In the genomic region with DNA sequence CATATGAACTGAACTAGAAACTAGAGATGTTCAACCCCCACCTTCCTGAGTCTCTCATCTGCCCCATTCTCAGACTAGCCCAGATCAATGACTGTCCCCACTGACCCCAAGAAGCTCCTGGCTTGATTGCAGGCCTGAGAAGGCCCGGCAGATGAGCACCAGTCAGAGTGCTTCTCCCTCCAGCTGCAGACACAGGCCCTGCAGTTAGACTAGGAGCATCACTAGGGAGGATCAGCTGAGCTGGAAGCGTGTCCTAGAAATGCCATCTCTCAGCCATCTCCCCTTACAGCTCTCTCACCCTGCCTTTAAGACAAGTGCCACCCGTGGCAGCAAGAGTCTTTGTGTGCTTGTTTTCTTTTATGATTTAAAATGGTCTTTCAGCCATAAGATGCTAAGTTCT, we compare ENCODE assay signal across 29 mouse cellular contexts.
A peak's percentile ranks its signal among the peaks of the same experiment; 100 is the strongest.
DNase-seq lines count a peak whose midpoint lies in the region; ATAC-seq and TF ChIP-seq lines count a peak whose summit lies in the region.
"Had no signal": no experiment of that assay in that cellular context is flagged by ENCODE, and none has a peak within 500 bp of the region (broad histone marks: within the 10 kb centered on the region; RNA-seq: fewer than 3 reads in every experiment).

No protein-coding gene starts in this region.

- no peak overlapping the region for H3K4me2 ChIP-seq in midbrain, postnatal 0 days (ENCODE audit: low read depth, low read length, poor library complexity, severe bottlenecking)
- H3K4me2 ChIP-seq in midbrain, embryonic 14.5 days (ENCODE audit: low read length), result no peak overlapping the region
- H3K4me2 ChIP-seq: embryonic facial prominence, embryonic 13.5 days; embryonic facial prominence, embryonic 15.5 days; forebrain, embryonic 12.5 days had no signal

- no peaks in the 10 kb centered on the region for H3K36me3 ChIP-seq in midbrain, postnatal 0 days (ENCODE audit: insufficient read depth, low read length)
- H3K36me3 ChIP-seq in midbrain, embryonic 14.5 days (ENCODE audit: control insufficient read depth, insufficient read depth, low read length), result no peaks in the 10 kb centered on the region
- H3K36me3 ChIP-seq: embryonic facial prominence, embryonic 13.5 days; embryonic facial prominence, embryonic 15.5 days; forebrain, embryonic 10.5 days; forebrain, embryonic 12.5 days; G1E had no signal

- no peak overlapping the region for H3K4me3 ChIP-seq in midbrain, postnatal 0 days (ENCODE audit: low read depth, low read length)
- no peak overlapping the region for H3K4me3 ChIP-seq in midbrain, embryonic 14.5 days (replicated peaks; ENCODE audit: low read depth, low read length)
- H3K4me3 ChIP-seq: embryonic facial prominence, embryonic 13.5 days; embryonic facial prominence, embryonic 15.5 days; erythroblast, embryonic 14.5 days; forebrain, embryonic 10.5 days; forebrain, embryonic 12.5 days had no signal

- no peaks in the 10 kb centered on the region for H3K9me3 ChIP-seq in midbrain, postnatal 0 days (ENCODE audit: low read length)
- no peaks in the 10 kb centered on the region for H3K9me3 ChIP-seq in midbrain, embryonic 14.5 days (ENCODE audit: control insufficient read depth, low read length)
- H3K9me3 ChIP-seq: embryonic facial prominence, embryonic 13.5 days; embryonic facial prominence, embryonic 15.5 days; forebrain, embryonic 10.5 days; forebrain, embryonic 12.5 days; G1E had no signal

- no peak for DNase-seq in frontal cortex, postnatal 10 days (ENCODE audit: low spot score in 2 of 2)
- DNase-seq in midbrain, postnatal 0 days (ENCODE audit: low spot score), result peak; percentile 14
- no peak for DNase-seq in midbrain, embryonic 14.5 days
- DNase-seq in retina, postnatal 1 day, result peak; percentile 54
- no peak for DNase-seq in layer of hippocampus, postnatal 14 days (ENCODE audit: low spot score in 2 of 2)
- DNase-seq: adrenal gland, adult 8-10 months; adrenal gland, postnatal 14 days; adrenal gland, postnatal 36 days; B cell, adult 2 months; cerebellum, adult 11 months; cerebellum, adult 18-20 months; cerebellum, adult 8-10 months; cerebellum, adult 9-11 months; cerebellum, postnatal 14 days; cerebellum, postnatal 36 days; embryo, embryonic 11 days had no signal

- TF ChIP-seq CTCF in midbrain, postnatal 0 days (IDR thresholded peaks at IDR 0.05), result peak; percentile 27

- H3K9ac ChIP-seq in midbrain, postnatal 0 days (replicated peaks; ENCODE audit: low read length, poor library complexity, severe bottlenecking), result no peak overlapping the region
- no peak overlapping the region for H3K9ac ChIP-seq in midbrain, embryonic 14.5 days (replicated peaks; ENCODE audit: low read length)
- H3K9ac ChIP-seq: embryonic facial prominence, embryonic 13.5 days; embryonic facial prominence, embryonic 15.5 days; forebrain, embryonic 12.5 days had no signal

- no peaks in the 10 kb centered on the region for H3K27me3 ChIP-seq in midbrain, postnatal 0 days (ENCODE audit: insufficient read depth, low read length)
- H3K27me3 ChIP-seq in midbrain, embryonic 14.5 days (ENCODE audit: control insufficient read depth, insufficient read depth, low read length), result no peaks in the 10 kb centered on the region
- H3K27me3 ChIP-seq: CH12.LX; embryonic facial prominence, embryonic 13.5 days; embryonic facial prominence, embryonic 15.5 days; forebrain, embryonic 12.5 days; Patski had no signal

- H3K4me1 ChIP-seq in midbrain, postnatal 0 days (ENCODE audit: insufficient read depth, low read length), result peaks cover 4% of the 10 kb centered on the region; the same call in 1 of the 2 replicates
- H3K4me1 ChIP-seq in midbrain, embryonic 14.5 days (ENCODE audit: control insufficient read depth, insufficient read depth, low read length), result no peaks in the 10 kb centered on the region
- H3K4me1 ChIP-seq: forebrain, embryonic 12.5 days had no signal

- WGBS in midbrain, postnatal 0 days, result 58% methylated on average over 3 of the region's 3 CpGs
- 63% methylated on average over 3 of the region's 3 CpGs for WGBS in midbrain, embryonic 14.5 days

- H3K27ac ChIP-seq in midbrain, postnatal 0 days (ENCODE audit: low read depth, low read length), result no peak overlapping the region
- H3K27ac ChIP-seq in midbrain, embryonic 14.5 days (replicated peaks; ENCODE audit: low read depth, low read length), result no peak overlapping the region
- H3K27ac ChIP-seq: embryonic facial prominence, embryonic 13.5 days; forebrain, embryonic 10.5 days; forebrain, embryonic 12.5 days had no signal

- peak; percentile 61 for ATAC-seq in frontal cortex, adult (ENCODE audit: low TSS enrichment)
- no peak for ATAC-seq in midbrain, postnatal 0 days (ENCODE audit: low FRiP score)
- no peak for ATAC-seq in midbrain, embryonic 14.5 days (ENCODE audit: low FRiP score, low TSS enrichment)
- ATAC-seq: activated CD4-positive, CD25-positive, alpha-beta regulatory T cell, adult 4 months; CD4-positive, CD25-positive, alpha-beta regulatory T cell, adult 4 months; forebrain, embryonic 14.5 days; forebrain, embryonic 16.5 days; Patski had no signal

Comparison
In these comparisons a context has a peak if more than half of its experiments do, and no peak if none do; other contexts are left out.
1. DNase-seq: peak in midbrain, postnatal 0 days (single experiment) and retina, postnatal 1 day (single experiment); none in frontal cortex, postnatal 10 days (0 of 2), midbrain, embryonic 14.5 days (single experiment) and layer of hippocampus, postnatal 14 days (0 of 2).